Mouse (Mus musculus): ENCODE results near the gene Abcb9. TPM values are rescaled to one million over a fixed set of nuclear protein-coding genes. Genes with fewer than 3 reads are reported as not detected.
"Not testable (repeated sequence)": the region's sequence is repeated elsewhere in the genome, so short reads cannot be mapped to it uniquely, and the experiment has no call there.

Gene Abcb9
- polyA plus RNA-seq, 1 experiment from 2014 or later: 4.7 TPM

DNA sequence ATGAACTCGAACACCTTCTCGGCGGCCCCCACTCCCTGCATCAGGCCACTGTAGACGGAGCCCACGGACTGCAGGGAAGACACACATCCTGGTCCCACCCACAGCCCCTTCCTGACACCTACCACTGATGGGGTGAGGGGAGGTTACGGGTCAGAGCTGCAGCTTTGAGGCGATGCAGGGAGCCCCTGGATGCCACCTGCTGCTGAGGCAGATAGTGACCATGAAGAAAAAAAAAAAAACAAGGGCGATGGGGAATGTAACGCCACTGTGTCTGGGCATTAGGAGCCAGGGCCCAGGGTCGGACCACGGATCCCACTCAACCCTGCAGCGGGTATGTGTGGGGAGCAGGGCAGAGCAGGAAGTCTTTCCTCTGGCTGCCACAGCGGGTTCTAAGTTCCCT is 18.4 kb downstream of the Abcb9 start:
- H3K9ac ChIP-seq (replicated peaks): no peak overlapping the region

GRCm38 (mm10) chr5:124076559-124076958 is 19.0 kb downstream of the Abcb9 start:
- no peak for ATAC-seq
- Histone ChIP-seq H3K9me3 (no peaks in the 10 kb centered on the region), H3K4me3 (replicated peaks) (no peak overlapping the region), H3K4me2 (replicated peaks) (no peak overlapping the region), H3K27ac (no peak overlapping the region), H3K9ac (replicated peaks) (no peak overlapping the region), H3K27me3 (no peaks in the 10 kb centered on the region), H3K4me1 (replicated peaks) (peaks cover 37% of the 10 kb centered on the region), H3K36me3 (no peaks in the 10 kb centered on the region)
- 57% methylated on average over 9 of the region's 9 CpGs for WGBS

More for the DNA sequence above, 18.4 kb downstream of the Abcb9 start:
- no peak for ATAC-seq
- WGBS: 81% methylated on average over 13 of the region's 13 CpGs
- Histone ChIP-seq H3K36me3 (no peaks in the 10 kb centered on the region), H3K4me3 (replicated peaks) (no peak overlapping the region), H3K4me1 (replicated peaks) (peaks cover 32% of the 10 kb centered on the region), H3K27ac (no peak overlapping the region), H3K9me3 (no peaks in the 10 kb centered on the region), H3K27me3 (no peaks in the 10 kb centered on the region), H3K4me2 (replicated peaks) (no peak overlapping the region)

GRCm38 (mm10) chr5:124075716-124076115 is 19.9 kb downstream of the Abcb9 start:
- Histone ChIP-seq H3K4me3 (replicated peaks) (no peak overlapping the region), H3K4me2 (replicated peaks) (no peak overlapping the region), H3K9ac (replicated peaks) (no peak overlapping the region), H3K27ac (no peak overlapping the region), H3K27me3 (no peaks in the 10 kb centered on the region), H3K36me3 (no peaks in the 10 kb centered on the region), H3K4me1 (replicated peaks) (peaks cover 37% of the 10 kb centered on the region), H3K9me3 (no peaks in the 10 kb centered on the region)
- WGBS: 81% methylated on average over 9 of the region's 9 CpGs
- no peak for ATAC-seq

GRCm38 (mm10) chr5:124074845-124075307 is 20.7 kb downstream of the Abcb9 start:
- no peak for ATAC-seq
- no peak overlapping the region for H3K27ac ChIP-seq
- no peak overlapping the region for H3K4me3 ChIP-seq (replicated peaks)
- no peaks in the 10 kb centered on the region for H3K9me3 ChIP-seq
- no peaks in the 10 kb centered on the region for H3K27me3 ChIP-seq
- H3K4me2 ChIP-seq (replicated peaks): no peak overlapping the region
- WGBS: 80% methylated on average over 10 of the region's 10 CpGs
- no peaks in the 10 kb centered on the region for H3K36me3 ChIP-seq
- H3K4me1 ChIP-seq (replicated peaks): peaks cover 31% of the 10 kb centered on the region
- H3K9ac ChIP-seq (replicated peaks): no peak overlapping the region

DNA sequence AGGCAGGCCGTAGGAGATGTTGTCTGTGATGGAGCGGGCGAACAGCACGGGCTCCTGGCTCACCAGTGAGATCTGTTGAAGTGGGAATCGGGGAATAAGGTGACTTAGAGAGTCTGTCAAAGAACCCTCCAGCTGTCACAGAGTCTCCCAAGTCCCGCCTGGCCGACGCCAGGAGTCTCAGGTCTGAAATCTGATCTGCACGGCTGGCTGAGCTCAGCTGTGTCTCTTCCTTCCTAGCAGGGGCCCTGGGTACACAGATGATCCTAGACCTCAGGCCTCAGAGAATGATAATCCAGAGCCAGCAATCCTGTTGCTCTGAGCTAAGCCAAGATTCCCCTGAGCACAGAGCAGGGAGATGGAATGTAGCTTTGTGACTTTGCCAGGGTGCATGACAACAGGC is 21.9 kb downstream of the Abcb9 start:
- H3K27ac ChIP-seq: no peak overlapping the region
- ATAC-seq: no peak
- H3K4me1 ChIP-seq (replicated peaks): peaks cover 24% of the 10 kb centered on the region
- H3K9me3 ChIP-seq: no peaks in the 10 kb centered on the region
- no peaks in the 10 kb centered on the region for H3K27me3 ChIP-seq
- H3K4me3 ChIP-seq (replicated peaks): no peak overlapping the region
- H3K4me2 ChIP-seq (replicated peaks): no peak overlapping the region
- H3K9ac ChIP-seq (replicated peaks): no peak overlapping the region
- WGBS: 54% methylated on average over 9 of the region's 9 CpGs
- no peaks in the 10 kb centered on the region for H3K36me3 ChIP-seq

- WGBS: 92% methylated on average over 3 of the region's 3 CpGs
Observed at GRCm38 (mm10) chr5:124069657-124070056, 25.9 kb downstream of the Abcb9 start.

GRCm38 (mm10) chr5:124062037-124062824 is 33.4 kb downstream of the Abcb9 start:
- H3K36me3 ChIP-seq: no peaks in the 10 kb centered on the region
- H3K4me2 ChIP-seq (replicated peaks): no peak overlapping the region
- WGBS: 75% methylated on average over 12 of the region's 12 CpGs
- H3K27me3 ChIP-seq: no peaks in the 10 kb centered on the region
- H3K9me3 ChIP-seq: no peaks in the 10 kb centered on the region
- H3K9ac ChIP-seq (replicated peaks): no peak overlapping the region
- H3K4me1 ChIP-seq (replicated peaks): no peaks in the 10 kb centered on the region
- no peak for ATAC-seq
- no peak overlapping the region for H3K27ac ChIP-seq
- H3K4me3 ChIP-seq (replicated peaks): no peak overlapping the region

More at GRCm38 (mm10) chr5:124069657-124070056, 25.9 kb downstream of the Abcb9 start:
- H3K4me2 ChIP-seq (replicated peaks): no peak overlapping the region
- ATAC-seq: no peak
- H3K4me3 ChIP-seq (replicated peaks): no peak overlapping the region
- H3K9me3 ChIP-seq: no peaks in the 10 kb centered on the region
- H3K27me3 ChIP-seq: no peaks in the 10 kb centered on the region
- no peak overlapping the region for H3K27ac ChIP-seq
- no peaks in the 10 kb centered on the region for H3K36me3 ChIP-seq
- peaks cover 5% of the 10 kb centered on the region for H3K4me1 ChIP-seq (replicated peaks)
- no peak overlapping the region for H3K9ac ChIP-seq (replicated peaks)

- H3K4me3 ChIP-seq (replicated peaks): no peak overlapping the region
- H3K9ac ChIP-seq (replicated peaks): no peak overlapping the region
- no peaks in the 10 kb centered on the region for H3K4me1 ChIP-seq (replicated peaks)
- H3K27me3 ChIP-seq: no peaks in the 10 kb centered on the region
- no peak overlapping the region for H3K27ac ChIP-seq
- 74% methylated on average over 5 of the region's 5 CpGs for WGBS
- 0 out of 2 replicates have a peak, but pooled peaks cover 4% of the 10 kb centered on the region for H3K9me3 ChIP-seq
- no peak for ATAC-seq
- H3K4me2 ChIP-seq (replicated peaks): no peak overlapping the region
- H3K36me3 ChIP-seq: no peaks in the 10 kb centered on the region
Observed at GRCm38 (mm10) chr5:124059677-124060076, 35.9 kb downstream of the Abcb9 start.

- Histone ChIP-seq H3K4me3 (replicated peaks) (no peak overlapping the region), H3K27me3 (no peaks in the 10 kb centered on the region), H3K9me3 (0 out of 2 replicates have a peak, but pooled peaks cover 4% of the 10 kb centered on the region), H3K9ac (replicated peaks) (no peak overlapping the region), H3K36me3 (no peaks in the 10 kb centered on the region), H3K27ac (no peak overlapping the region), H3K4me1 (replicated peaks) (no peaks in the 10 kb centered on the region), H3K4me2 (replicated peaks) (no peak overlapping the region)
- ATAC-seq: no peak
- 64% methylated on average over 7 of the region's 7 CpGs for WGBS
Observed at GRCm38 (mm10) chr5:124058749-124059148, 36.8 kb downstream of the Abcb9 start.

GRCm38 (mm10) chr5:124056956-124057355 is 38.6 kb downstream of the Abcb9 start:
- no peaks in the 10 kb centered on the region for H3K36me3 ChIP-seq
- no peak for ATAC-seq
- no peak overlapping the region for H3K4me2 ChIP-seq (replicated peaks)
- H3K27me3 ChIP-seq: no peaks in the 10 kb centered on the region
- no peak overlapping the region for H3K4me3 ChIP-seq (replicated peaks)
- no peak overlapping the region for H3K27ac ChIP-seq
- H3K4me1 ChIP-seq (replicated peaks): no peaks in the 10 kb centered on the region
- no peak overlapping the region for H3K9ac ChIP-seq (replicated peaks)
- WGBS: 42% methylated on average over 4 of the region's 4 CpGs
- H3K9me3 ChIP-seq: 0 out of 2 replicates have a peak, but pooled peaks cover 4% of the 10 kb centered on the region

- Histone ChIP-seq H3K36me3 (no peaks in the 10 kb centered on the region), H3K27ac (no peak overlapping the region), H3K27me3 (no peaks in the 10 kb centered on the region), H3K4me3 (replicated peaks) (no peak overlapping the region), H3K9me3 (0 out of 2 replicates have a peak, but pooled peaks cover 4% of the 10 kb centered on the region), H3K9ac (replicated peaks) (no peak overlapping the region), H3K4me1 (replicated peaks) (no peaks in the 10 kb centered on the region), H3K4me2 (replicated peaks) (no peak overlapping the region)
- ATAC-seq: no peak
- 100% methylated on average over 1 of the region's 1 CpGs for WGBS
Observed at GRCm38 (mm10) chr5:124056219-124056618, 39.4 kb downstream of the Abcb9 start.

DNA sequence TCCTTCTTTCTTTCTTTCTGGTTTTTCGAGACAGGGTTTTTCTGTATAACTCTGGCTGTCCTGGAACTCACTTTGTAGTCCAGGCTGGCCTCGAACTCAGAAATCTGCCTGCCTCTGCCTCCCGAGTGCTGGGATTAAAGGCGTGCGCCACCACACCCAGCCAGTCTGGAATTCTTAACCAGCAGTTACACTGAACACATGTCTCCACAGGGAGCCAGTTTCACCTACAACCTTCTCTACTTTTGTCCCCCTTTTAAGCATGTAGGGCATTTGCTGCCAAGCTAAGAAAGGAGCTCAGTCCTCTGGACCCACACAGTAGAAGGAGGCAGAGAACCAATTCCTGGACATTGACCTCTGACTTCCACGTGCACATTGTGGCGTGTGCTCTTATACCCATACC is 43.0 kb downstream of the Abcb9 start:
- not testable (repeated sequence) for H3K4me2 ChIP-seq (replicated peaks); ATAC-seq; H3K9me3 ChIP-seq; H3K36me3 ChIP-seq; H3K27me3 ChIP-seq; H3K9ac ChIP-seq (replicated peaks); H3K4me3 ChIP-seq (replicated peaks); H3K27ac ChIP-seq
- peaks cover 13% of the 10 kb centered on the region for H3K4me1 ChIP-seq (replicated peaks)
- whole genome bisulfite sequencing: 95% methylated on average over 7 of the region's 7 CpGs

Measured in midbrain, embryonic 13.5 days (tissue).